Mouse (Mus musculus): ENCODE measurements around the gene Olfr666. TPM values are rescaled to one million over a fixed set of nuclear protein-coding genes. Genes with fewer than 3 reads are reported as not detected.
"Not testable (repeated sequence)": the region's sequence is repeated elsewhere in the genome, so short reads cannot be mapped to it uniquely, and the experiment has no call there.

The Olfr666 gene
- not detected for total RNA-seq (2021)

DNA sequence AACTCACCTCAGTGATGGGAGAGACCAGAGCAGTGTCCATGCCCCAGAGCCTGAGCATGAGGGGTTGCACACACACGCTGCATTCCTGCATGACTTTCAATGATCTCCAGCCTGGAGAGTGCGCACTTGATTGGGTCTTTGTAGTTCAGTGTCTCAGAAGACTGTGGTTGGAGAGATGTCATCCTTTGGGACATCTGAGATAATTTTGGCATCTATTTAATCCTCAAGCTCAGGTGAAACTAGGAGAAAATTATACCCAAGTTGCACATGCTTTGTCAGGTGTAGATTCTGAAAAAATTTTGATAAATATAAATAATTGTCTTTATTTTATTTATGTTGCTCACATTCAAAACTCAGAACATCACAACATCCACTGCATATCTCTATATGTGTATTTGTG, at the start of gene Olfr666:
TSS of gene Olfr666 (minus strand) at position 101 of the 400 bp plus-strand sequence.
- DNase-seq (ENCODE audit: extremely low spot score in 1 of 2, low spot score in 1 of 2): no peak

DNA sequence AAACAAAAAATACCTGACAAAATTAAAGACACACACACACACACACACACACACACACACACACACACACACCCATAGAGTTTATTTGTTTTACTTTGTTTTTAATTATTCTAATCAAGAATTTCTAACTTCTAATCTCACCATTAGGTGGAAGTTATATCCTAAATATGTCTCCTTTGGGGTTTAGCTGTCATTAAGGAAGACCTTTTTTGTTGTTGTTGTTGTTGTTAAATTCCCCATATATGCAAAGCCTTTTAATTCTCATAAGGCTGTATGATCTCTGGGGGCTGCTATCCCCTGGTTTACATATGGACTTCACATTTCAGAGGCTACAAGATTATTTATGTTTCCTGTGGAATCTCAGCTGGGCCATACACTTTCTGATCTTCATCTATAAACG, 38.2 kb upstream of the Olfr666 start, which contains the start of gene Olfr669:
TSS of gene Olfr669 (plus strand) at position 301 of the 400 bp plus-strand sequence.
- DNase-seq (ENCODE audit: extremely low spot score in 1 of 2, low spot score in 1 of 2): no peak

DNA sequence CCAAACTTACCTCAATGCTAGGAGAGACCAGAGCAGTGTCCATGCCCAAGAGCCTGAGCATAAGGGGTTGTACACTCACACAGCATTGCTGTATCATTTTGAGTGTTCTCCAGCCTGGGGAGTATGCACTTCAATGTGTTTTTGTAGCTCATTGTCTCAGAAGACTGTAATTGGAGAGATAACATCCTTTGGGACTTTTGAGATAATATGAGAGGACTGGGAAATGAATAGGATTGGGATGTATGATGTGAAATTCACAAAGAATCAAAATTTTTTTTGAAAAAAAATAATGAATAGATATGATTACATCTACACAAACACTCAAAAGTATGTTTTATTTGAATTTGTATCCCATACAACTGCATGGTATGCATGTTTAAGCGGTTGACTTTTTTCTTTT, 32.2 kb upstream of the Olfr666 start, which contains the start of gene Olfr668:
TSS of gene Olfr668 (minus strand) at position 101 of the 400 bp plus-strand sequence.
- no peak for DNase-seq (ENCODE audit: extremely low spot score in 1 of 2, low spot score in 1 of 2)

DNA sequence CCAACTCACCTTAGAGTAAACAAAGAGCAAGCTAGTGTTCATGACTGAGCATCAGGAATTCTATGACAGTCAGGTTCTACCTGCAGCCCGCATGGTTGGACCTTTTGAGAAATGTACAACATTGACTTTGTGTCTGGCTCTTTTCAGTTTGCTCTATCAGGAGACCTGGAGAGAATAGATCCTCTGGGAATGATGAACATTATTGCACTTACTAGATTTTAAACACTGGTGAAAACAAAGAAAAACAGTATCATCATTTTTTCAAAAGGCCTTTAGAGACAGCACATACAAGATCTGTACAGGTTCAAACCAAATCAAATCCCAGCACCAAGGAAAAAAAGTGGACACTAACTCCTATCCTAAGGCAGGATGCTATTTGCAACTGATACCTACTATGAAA, 25.6 kb upstream of the Olfr666 start, which contains the start of gene Olfr667:
TSS of gene Olfr667 (minus strand) at position 101 of the 400 bp plus-strand sequence.
- DNase-seq (ENCODE audit: extremely low spot score in 1 of 2, low spot score in 1 of 2): no peak

DNA sequence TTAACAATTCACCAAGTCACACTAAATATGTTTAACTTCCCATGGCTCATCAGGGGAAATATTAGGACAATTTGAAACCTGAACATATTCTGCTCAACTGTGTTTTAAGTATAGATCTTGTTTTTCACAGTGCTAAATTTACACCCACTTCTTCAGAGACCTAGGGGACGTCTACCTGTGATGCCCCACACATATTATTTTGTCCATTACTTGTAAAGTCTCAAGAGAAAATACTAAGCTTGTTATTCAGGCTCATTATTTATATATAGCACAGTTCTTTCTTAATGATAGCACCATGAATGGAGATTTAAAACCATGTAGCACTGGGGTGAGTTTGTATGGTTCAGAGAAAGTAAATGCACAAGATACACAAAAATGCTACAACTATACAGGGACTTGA, 18.0 kb downstream of the Olfr666 start, which contains the start of gene Olfr665:
TSS of gene Olfr665 (plus strand) at position 301 of the 400 bp plus-strand sequence.
- no peak for DNase-seq (ENCODE audit: extremely low spot score in 1 of 2, low spot score in 1 of 2)

DNA sequence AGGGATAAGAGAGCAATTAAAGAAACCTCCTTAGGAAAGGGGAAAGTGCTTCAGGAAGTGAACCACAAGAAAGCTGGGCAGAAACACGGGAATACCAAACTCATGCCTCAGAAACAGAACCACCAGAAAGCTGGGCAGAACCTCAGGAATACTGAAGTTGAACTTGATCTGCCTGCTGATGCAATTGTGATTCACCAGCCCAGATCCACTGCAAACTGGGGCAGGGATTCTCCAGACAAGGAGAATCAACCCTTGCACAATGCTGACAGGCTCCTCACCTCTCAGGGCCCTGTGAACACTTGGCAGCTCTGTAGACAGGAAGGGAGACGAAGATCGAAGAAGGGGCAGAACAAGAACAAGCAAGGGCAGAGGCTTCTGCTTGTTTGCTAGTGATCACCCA, 34.4 kb downstream of the Olfr666 start:
- DNase-seq (ENCODE audit: extremely low spot score in 1 of 2, low spot score in 1 of 2): no peak

DNA sequence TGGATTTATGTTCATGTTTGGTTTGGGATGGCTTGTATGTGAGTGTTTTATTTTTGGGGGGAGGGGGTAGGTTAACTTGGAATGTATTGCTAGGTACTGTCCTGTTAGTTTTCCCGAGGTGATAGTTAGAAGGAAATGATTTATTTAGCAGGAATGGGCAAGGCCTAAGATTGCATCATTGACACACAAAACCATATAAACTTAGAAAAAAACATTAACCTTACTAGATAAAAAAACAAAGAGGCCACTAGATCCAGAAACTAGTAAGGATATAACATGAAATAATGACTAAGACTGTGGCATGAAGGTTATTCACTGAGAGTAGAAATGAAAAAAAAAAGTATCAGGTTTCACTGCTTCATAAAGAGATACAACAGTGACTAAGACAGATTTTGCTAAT, 38.1 kb downstream of the Olfr666 start:
- DNase-seq (ENCODE audit: extremely low spot score in 1 of 2, low spot score in 1 of 2): no peak

DNA sequence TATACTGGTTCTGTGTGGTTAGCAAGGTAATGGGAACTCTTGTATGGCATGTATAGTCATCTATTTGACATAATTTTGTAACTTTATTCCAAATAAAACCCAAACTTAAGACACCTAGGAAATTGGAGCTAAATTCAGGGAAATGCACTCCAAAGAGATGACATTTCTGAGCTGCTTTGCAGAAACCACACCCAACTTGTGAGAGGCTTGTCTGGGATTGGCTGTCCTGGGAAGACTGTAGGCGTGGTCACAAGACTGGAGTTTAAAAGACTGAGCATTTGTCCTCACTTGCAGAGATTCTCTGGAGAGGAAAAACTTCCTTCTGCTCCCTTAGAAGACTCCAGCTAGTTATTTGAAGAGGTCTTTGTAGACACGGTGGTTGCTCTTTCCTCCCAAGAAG, 39.0 kb downstream of the Olfr666 start, which contains the start of gene Usp17la:
TSS of gene Usp17la (plus strand) at position 301 of the 400 bp plus-strand sequence.
- DNase-seq (ENCODE audit: extremely low spot score in 1 of 2, low spot score in 1 of 2): not testable (repeated sequence)

DNA sequence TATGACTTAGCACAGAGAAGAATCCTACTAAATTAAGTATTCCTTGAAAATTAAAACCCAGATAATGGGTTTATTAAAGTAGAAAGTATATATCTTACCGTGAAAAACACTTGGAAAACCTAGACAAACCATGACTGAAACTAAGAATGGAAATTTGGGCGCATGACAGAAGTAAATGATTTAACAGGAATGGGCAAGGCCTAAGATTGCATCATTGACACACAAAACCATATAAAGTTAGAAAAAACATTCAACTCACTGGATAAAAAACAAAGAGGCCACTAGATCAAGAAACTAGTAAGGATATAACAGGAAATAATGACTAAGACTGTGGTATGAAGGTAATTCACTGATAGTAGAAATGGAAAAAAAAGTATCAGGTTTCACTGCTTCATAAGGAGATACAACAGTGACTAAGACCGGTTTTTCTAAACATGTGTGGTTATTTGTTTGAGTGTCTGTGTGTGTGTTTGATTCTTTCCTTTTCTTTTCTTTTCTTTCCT, 40.5 kb downstream of the Olfr666 start:
- DNase-seq (ENCODE audit: extremely low spot score in 1 of 2, low spot score in 1 of 2): no peak

DNA sequence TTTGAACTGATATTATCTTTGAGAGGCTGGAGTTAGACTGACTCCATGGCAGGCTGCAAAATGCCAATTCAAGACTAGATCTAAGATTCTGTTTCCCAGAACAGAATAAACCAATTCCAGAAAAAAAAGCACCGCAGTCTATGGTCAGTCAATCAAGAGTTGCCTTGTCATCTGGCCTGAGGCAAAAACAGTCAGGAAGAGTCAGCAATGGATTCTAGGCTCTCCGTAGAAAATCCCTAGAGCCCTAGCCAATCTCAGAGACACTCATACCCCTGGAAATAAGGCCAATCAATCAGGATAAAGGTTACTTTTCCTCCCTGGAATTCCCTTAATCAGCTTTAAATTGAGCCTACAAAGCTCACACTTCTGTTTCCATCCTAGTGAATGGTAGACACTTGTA, 44.2 kb downstream of the Olfr666 start:
- not testable (repeated sequence) for DNase-seq (ENCODE audit: extremely low spot score in 1 of 2, low spot score in 1 of 2)

DNA sequence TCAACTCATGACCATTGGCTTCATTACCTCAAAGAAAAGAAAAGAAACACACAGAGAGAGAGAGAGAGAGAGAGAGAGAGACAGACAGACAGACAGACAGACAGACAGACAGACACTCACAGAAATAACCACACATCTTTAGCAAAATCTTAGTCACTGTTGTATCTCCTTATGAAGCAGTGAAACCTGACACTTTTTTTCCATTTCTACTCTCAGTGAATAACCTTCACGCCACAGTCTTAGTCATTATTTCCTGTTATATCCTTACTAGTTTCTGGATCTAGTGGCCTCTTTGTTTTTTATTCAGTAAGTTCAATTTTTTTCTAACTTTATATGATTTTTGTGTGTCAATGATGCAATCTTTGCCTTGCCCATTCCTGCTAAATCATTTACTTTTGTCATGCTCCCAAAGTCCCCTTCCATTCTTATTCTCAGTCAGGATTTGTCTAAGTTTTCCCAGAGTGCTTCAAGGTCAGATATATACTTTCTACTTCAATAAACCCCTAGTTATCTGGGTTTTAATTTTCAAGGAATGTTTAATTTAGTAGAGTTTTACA, 51.9 kb downstream of the Olfr666 start:
- no peak for DNase-seq (ENCODE audit: extremely low spot score in 1 of 2, low spot score in 1 of 2)

DNA sequence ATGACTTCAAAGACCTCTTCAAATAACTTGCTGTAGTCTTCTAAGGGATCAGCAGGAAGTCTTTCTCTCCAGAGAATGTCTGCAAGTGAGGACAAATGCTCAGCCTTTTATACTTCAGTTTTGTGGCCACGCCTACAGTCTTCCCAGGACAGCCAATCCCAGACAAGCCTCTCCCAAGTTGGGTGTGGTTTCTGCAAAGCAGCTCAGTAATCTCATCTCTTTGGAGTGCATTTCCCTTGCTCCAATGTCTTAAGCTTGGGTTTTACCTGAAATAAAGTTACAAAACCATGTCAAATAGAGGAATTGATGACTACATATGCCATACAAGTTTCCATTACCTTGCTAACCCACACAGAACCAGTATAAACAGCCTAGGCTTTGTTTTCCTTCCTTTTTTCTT, 53.2 kb downstream of the Olfr666 start, which contains the start of gene Usp17lb:
TSS of gene Usp17lb (minus strand) at position 101 of the 400 bp plus-strand sequence.
- DNase-seq (ENCODE audit: extremely low spot score in 1 of 2, low spot score in 1 of 2): no peak

Other genes with a start within 250 kb of the Olfr666 start
- not detected for gene Olfr658, start 248.6 kb downstream of the Olfr666 start, total RNA-seq (2021)
- not detected for gene Olfr659, start 229.2 kb downstream of the Olfr666 start, total RNA-seq (2021)
- gene Olfr661, start 209.5 kb downstream of the Olfr666 start, total RNA-seq (2021): not detected
- not detected for gene Usp17le, start 118.5 kb downstream of the Olfr666 start, total RNA-seq (2021)
- gene Usp17lb, start 53.3 kb downstream of the Olfr666 start, total RNA-seq (2021): not detected
- not detected for gene Usp17la, start 38.9 kb downstream of the Olfr666 start, total RNA-seq (2021)
- gene Olfr665, start 17.9 kb downstream of the Olfr666 start, total RNA-seq (2021): not detected
- gene Olfr667, start 25.5 kb upstream of the Olfr666 start, total RNA-seq (2021): not detected
- not detected for gene Olfr668, start 32.1 kb upstream of the Olfr666 start, total RNA-seq (2021)
- not detected for gene Olfr669, start 38.3 kb upstream of the Olfr666 start, total RNA-seq (2021)
- not detected for gene Olfr670, start 66.7 kb upstream of the Olfr666 start, total RNA-seq (2021)
- not detected for gene Olfr671, start 83.2 kb upstream of the Olfr666 start, total RNA-seq (2021)
- not detected for gene Olfr672, start 106.1 kb upstream of the Olfr666 start, total RNA-seq (2021)
- not detected for gene Olfr675, start 132.5 kb upstream of the Olfr666 start, total RNA-seq (2021)
- gene Olfr676, start 136.7 kb upstream of the Olfr666 start, total RNA-seq (2021): not detected
- gene Olfr677, start 155.4 kb upstream of the Olfr666 start, total RNA-seq (2021): not detected
- not detected for gene Olfr678, start 168.5 kb upstream of the Olfr666 start, total RNA-seq (2021)
- gene Olfr679, start 185.3 kb upstream of the Olfr666 start, total RNA-seq (2021): not detected
- not detected for gene Olfr680-ps1, start 196.9 kb upstream of the Olfr666 start, total RNA-seq (2021)
- not detected for gene Olfr681, start 220.9 kb upstream of the Olfr666 start, total RNA-seq (2021)

Data from layer of hippocampus, postnatal 25 days (tissue).